Mouse (Mus musculus) heart, embryonic 13.5 days (tissue): ENCODE results near the gene Lekr1. TPM values are rescaled to one million over a fixed set of nuclear protein-coding genes. Genes with fewer than 3 reads are reported as not detected.
"Not testable (repeated sequence)": the region's sequence is repeated elsewhere in the genome, so short reads cannot be mapped to it uniquely, and the experiment has no call there.

Source experiments
- ATAC-seq: fragments of 200-750 bp; cut with Nextera tagmentation; 2 replicates; pipeline ENCODE4 v1.8.0; 2017; ENCODE audit warnings: moderate TSS enrichment; ENCODE audit not compliant: insufficient number of reproducible peaks, low FRiP score, low TSS enrichment; ENCODE audit errors: extremely low read depth
- H3K27ac ChIP-seq: fragments of 300-500 bp; sonication (generic); replicated peaks from 2 replicates; pipeline ENCODE4 v1.5.1; 2015; ENCODE audit warnings: moderate library complexity, mild to moderate bottlenecking, inconsistent platforms
- H3K27me3 ChIP-seq: fragments of 300-500 bp; sonication (generic); replicated peaks from 2 replicates; pipeline ENCODE4 v1.6.1; 2015; ENCODE audit warnings: mild to moderate bottlenecking, inconsistent platforms
- H3K36me3 ChIP-seq: fragments of 300-500 bp; sonication (generic); 2 replicates; pipeline ENCODE4 v1.6.1; 2015; ENCODE audit warnings: mild to moderate bottlenecking, inconsistent platforms
- H3K4me1 ChIP-seq: fragments of 300-500 bp; sonication (generic); 2 replicates; pipeline ENCODE4 v1.6.1; 2015; ENCODE audit warnings: inconsistent platforms
- H3K4me2 ChIP-seq: fragments of 300-500 bp; sonication (generic); 2 replicates; pipeline ENCODE4 v1.6.1; 2015; ENCODE audit warnings: inconsistent platforms, mild to moderate bottlenecking, moderate library complexity
- H3K4me3 ChIP-seq: fragments of 300-500 bp; sonication (generic); 2 replicates; pipeline ENCODE4 v1.5.1; 2015; ENCODE audit warnings: moderate library complexity, mild to moderate bottlenecking, inconsistent platforms
- H3K9ac ChIP-seq: fragments of 300-500 bp; sonication (generic); 2 replicates; pipeline ENCODE4 v1.6.1; 2015; ENCODE audit warnings: inconsistent platforms, mild to moderate bottlenecking, moderate library complexity
- H3K9me3 ChIP-seq: fragments of 300-500 bp; sonication (generic); 2 replicates; pipeline ENCODE4 v1.6.1; 2016; ENCODE audit warnings: inconsistent platforms
- WGBS: fragments of 180-500 bp; shearing (Covaris S2); methylation state at CpG from one replicate; pipeline ENCODE4 v1.1.7; 2015; ENCODE audit warnings: mixed read lengths; 5-methylcytosine and 5-hydroxymethylcytosine counted together
- polyA plus RNA-seq: library from polyadenylated mRNA; unstranded; fragments of >200 nt; fragmentation: Nextera tagmentation; extraction: Ambion mirVana; gene quantifications from 2 replicates; pipeline ENCODE4 v1.2.1, GENCODE M21; 2015

The Lekr1 gene
- polyA plus RNA-seq, 1 experiment from 2014 or later = 6.6 TPM

DNA sequence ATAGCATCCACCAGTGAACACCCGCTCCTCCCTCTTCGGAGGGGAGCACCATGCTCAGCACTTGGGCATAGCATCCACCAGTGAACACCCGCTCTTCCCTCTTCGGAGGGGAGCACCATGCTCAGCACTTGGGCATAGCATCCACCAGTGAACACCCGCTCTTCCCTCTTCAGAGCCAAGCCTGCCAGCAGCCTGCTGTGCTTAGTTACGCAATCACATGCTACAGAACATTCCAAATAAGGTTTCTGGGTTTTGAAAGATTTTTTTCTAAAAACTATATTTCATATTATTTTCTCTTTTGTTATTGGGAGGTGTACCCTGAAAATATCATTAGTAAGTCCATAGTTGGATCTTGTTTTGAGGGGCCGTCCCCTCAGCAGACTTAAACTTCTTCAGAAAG, 103.6 kb downstream of the Lekr1 start:
- H3K4me3 ChIP-seq, H3K4me2 ChIP-seq, H3K9ac ChIP-seq, H3K4me1 ChIP-seq, ATAC-seq, H3K27me3 ChIP-seq, H3K27ac ChIP-seq, H3K36me3 ChIP-seq, H3K9me3 ChIP-seq: not testable (repeated sequence)
- WGBS = 89% methylated on average over 7 of the region's 7 CpGs

DNA sequence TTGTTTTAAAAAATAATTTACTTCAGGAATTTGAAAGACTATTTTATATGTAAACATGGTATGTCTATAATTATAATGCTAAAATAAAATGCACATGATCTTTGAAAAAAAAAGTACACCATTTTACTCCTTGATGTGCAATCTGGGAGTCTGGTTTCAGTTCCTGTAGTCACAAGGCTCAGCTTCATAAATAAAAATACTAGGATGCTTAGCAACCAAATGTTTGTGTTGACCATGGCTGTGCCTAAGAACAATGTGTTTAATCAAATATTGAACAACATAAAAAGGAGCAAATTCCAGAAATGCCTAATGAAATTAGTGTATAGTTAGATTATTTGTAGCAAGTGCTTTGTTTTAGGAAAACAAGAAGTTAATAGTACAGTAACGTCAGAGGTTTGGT, 107.9 kb downstream of the Lekr1 start:
- no peak for ATAC-seq

DNA sequence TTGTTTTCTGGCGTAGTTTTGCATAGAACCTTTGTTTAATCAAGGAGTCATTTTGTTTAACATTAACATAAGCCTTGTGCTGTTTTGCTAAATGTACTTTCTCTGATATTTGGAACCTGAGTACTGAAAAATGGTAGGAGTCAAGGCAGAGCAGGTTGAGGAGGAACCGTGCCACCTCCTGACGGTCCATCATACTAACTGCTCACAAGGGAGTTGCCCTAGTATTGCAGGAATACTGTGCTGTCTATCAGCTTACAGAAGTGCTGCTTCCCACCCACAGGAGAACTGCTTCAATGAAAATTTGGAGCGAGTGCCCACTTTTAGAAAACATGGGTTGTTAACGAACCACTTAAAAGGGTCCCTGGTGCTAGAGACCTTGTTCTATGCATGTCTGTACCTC, 109.1 kb downstream of the Lekr1 start:
- Histone ChIP-seq H3K4me2 (no peak overlapping the region), H3K27ac (no peak overlapping the region), H3K4me1 (no peaks in the 10 kb centered on the region), H3K9ac (no peak overlapping the region), H3K36me3 (no peaks in the 10 kb centered on the region), H3K27me3 (no peaks in the 10 kb centered on the region), H3K4me3 (no peak overlapping the region), H3K9me3 (no peaks in the 10 kb centered on the region)
- 70% methylated on average over 5 of the region's 5 CpGs for WGBS
- ATAC-seq = no peak

More for the DNA sequence above, 107.9 kb downstream of the Lekr1 start:
- H3K27ac ChIP-seq = no peak overlapping the region
- no peaks in the 10 kb centered on the region for H3K27me3 ChIP-seq
- H3K36me3 ChIP-seq = no peaks in the 10 kb centered on the region
- H3K4me2 ChIP-seq = no peak overlapping the region
- H3K4me1 ChIP-seq = no peaks in the 10 kb centered on the region
- WGBS = 72% methylated on average over 1 of the region's 1 CpGs
- H3K4me3 ChIP-seq = no peak overlapping the region
- H3K9me3 ChIP-seq = no peaks in the 10 kb centered on the region
- H3K9ac ChIP-seq = no peak overlapping the region

DNA sequence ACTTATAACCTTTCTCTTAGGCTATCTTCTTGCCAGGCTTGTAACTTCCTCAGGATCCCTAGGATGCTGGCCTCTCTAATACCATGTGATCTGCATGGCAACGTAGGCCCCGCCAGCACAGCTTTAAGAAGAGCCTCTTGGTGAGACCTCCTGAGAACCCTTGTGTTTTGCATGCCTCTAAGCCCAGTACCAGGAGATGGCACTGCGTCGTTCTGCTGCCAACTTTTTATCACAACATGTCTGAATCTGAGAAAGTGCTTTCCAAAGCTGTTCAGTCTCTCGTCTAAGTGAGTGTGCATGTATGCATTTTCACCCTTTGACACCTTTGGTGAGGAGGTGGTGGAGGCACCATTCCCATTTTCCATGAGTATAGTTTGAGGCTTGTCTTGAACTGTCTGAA, 116.2 kb downstream of the Lekr1 start:
- no peak overlapping the region for H3K9ac ChIP-seq
- H3K27ac ChIP-seq = no peak overlapping the region
- no peaks in the 10 kb centered on the region for H3K9me3 ChIP-seq
- no peaks in the 10 kb centered on the region for H3K27me3 ChIP-seq
- no peak overlapping the region for H3K4me2 ChIP-seq
- no peak overlapping the region for H3K4me3 ChIP-seq
- 42% methylated on average over 5 of the region's 5 CpGs for WGBS
- ATAC-seq = no peak
- H3K36me3 ChIP-seq = no peaks in the 10 kb centered on the region
- peaks cover 7% of the 10 kb centered on the region; the same call in 1 of the 2 replicates for H3K4me1 ChIP-seq

DNA sequence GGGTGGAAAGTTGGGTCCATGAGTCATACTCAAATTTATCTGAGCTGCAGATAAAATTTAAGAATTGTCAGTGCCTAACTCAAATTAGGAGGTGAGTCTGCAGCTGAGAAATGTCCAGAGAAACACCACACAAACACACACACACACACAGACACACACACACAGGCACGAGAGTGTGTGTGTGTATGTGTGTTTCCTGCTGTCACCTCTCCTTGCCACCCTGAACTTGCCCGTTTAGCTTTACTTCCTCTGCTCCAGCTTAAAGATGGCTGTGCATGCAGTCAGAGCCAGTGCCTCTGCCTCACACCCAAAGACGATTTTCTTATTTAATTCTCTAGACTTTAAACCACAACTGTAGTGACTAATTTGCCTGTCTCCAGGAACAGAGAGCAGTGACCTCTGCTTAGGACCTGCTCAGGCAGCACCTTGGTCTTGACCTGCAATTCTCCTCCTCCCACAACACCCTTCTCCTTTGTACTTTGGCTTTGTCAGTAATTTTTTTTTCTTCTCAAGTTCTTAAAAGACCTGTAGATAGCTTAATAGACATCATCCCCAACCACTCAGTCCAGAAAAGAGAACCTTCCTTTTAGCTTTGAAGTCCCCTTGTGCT, 124.2 kb downstream of the Lekr1 start:
- WGBS = 36% methylated on average over 3 of the region's 3 CpGs
- Histone ChIP-seq H3K9ac (no peak overlapping the region), H3K9me3 (no peaks in the 10 kb centered on the region), H3K36me3 (no peaks in the 10 kb centered on the region), H3K27me3 (no peaks in the 10 kb centered on the region), H3K4me3 (no peak overlapping the region), H3K4me1 (no peaks in the 10 kb centered on the region), H3K27ac (no peak overlapping the region), H3K4me2 (no peak overlapping the region)
- no peak for ATAC-seq

DNA sequence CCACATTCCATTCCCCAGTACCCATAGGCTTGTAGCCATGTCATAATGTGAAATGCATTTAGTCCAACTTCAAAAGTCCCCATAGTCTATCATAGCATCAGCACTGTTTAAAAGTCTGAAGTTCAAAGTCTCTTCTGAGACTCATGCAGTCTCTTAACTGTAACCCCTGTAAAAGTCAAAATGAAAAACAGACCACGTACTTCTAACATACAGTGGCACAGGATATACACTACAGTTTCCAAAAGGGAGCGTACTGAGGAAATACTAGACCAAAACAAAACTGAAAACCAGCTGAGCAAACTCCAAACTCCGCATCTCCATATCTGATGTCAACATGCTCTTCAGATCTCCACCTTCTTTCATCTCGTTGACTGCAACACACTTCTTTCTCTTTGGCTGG, 127.5 kb downstream of the Lekr1 start:
- no peak overlapping the region for H3K27ac ChIP-seq
- 83% methylated on average over 4 of the region's 4 CpGs for WGBS
- H3K9ac ChIP-seq = no peak overlapping the region
- ATAC-seq = no peak
- H3K4me2 ChIP-seq = no peak overlapping the region
- H3K9me3 ChIP-seq = no peaks in the 10 kb centered on the region
- H3K36me3 ChIP-seq = no peaks in the 10 kb centered on the region
- no peak overlapping the region for H3K4me3 ChIP-seq
- H3K4me1 ChIP-seq = no peaks in the 10 kb centered on the region
- no peaks in the 10 kb centered on the region for H3K27me3 ChIP-seq

DNA sequence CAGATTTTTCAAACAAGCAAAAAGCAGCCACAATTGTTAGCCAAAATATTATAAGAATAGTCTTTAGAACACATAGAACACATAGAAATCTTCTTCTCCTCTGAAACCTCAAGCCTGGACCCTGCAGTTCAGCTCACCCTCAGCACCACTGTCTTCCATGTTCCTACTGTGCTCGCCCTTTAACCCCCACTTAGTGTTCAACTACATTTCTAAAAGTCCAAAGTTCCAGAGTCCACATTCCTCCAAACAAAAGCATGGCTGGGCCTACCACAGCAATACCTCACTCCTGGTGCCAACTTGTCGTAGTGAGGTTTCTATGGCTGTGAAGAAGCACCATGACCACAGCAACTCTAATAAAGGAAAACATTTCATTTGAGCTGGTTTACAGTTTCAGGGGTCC, 128.7 kb downstream of the Lekr1 start:
- Histone ChIP-seq H3K4me3 (no peak overlapping the region), H3K4me2 (no peak overlapping the region), H3K9me3 (no peaks in the 10 kb centered on the region), H3K27ac (no peak overlapping the region), H3K36me3 (no peaks in the 10 kb centered on the region), H3K9ac (no peak overlapping the region), H3K4me1 (no peaks in the 10 kb centered on the region), H3K27me3 (no peaks in the 10 kb centered on the region)
- no peak for ATAC-seq
- 83% methylated on average over 2 of the region's 2 CpGs for WGBS

DNA sequence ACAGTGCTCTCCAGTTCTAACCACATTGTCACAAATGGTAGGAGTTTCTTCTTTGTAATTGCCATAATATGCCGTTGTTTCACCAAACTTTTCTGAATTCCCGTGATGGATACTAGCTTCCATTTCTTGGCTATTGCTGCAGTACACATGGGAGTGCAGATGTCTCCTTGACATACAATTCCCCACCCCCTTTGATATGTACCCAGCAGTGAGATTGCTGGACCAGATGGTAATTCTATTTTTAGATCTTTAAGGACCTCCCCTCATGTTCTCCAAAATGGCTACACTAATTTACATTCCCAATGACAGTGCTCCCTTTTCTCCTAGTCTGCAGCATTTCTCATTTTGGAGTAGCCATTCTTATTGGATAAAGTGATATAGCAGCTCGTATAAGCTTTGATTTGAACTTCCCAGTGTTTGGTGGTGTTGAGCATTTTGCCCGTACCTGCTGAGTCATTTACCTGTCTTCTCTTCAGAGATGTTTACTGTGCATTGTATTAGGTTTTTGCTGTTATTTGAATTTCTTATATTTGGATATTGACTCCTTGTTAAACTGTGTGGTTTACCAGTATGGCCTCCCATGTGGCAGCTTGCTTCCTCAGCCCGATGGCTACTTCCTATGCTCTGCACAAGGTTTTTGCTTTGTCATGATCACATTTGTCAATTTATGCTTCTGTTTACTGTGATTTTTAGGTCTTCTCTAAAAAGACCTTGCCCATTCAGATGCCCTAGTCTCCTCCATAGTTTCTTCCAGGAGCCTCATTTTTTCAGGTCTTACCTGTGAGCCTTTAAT, 131.5 kb downstream of the Lekr1 start:
- Histone ChIP-seq H3K9ac (no peak overlapping the region), H3K27ac (no peak overlapping the region), H3K9me3 (no peaks in the 10 kb centered on the region), H3K36me3 (no peaks in the 10 kb centered on the region), H3K4me2 (no peak overlapping the region), H3K4me3 (no peak overlapping the region), H3K4me1 (no peaks in the 10 kb centered on the region), H3K27me3 (no peaks in the 10 kb centered on the region)
- ATAC-seq = no peak
- 83% methylated on average over 5 of the region's 5 CpGs for WGBS

DNA sequence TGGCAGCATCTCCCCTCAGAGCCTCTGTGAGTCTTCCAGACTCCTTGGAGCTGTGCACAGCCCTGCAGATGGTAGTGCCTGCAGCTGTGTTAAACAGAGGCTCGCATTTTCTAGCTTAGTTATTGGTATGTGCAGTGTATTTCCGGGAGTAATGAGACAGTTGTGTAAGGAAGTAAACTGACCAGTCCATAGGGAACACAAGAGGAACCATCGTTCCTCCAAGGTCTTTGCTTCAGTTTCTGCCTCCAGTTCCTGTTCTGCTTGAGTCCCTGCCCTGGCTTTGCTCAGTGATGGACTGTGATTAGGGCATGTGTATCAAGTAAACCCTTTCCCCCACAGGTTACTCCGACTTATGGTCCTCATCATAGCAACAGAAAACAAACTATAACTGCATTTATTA, 134.9 kb downstream of the Lekr1 start:
- Histone ChIP-seq H3K4me1 (no peaks in the 10 kb centered on the region), H3K36me3 (no peaks in the 10 kb centered on the region), H3K4me2 (no peak overlapping the region), H3K9ac (no peak overlapping the region), H3K27me3 (no peaks in the 10 kb centered on the region), H3K27ac (no peak overlapping the region), H3K9me3 (no peaks in the 10 kb centered on the region), H3K4me3 (no peak overlapping the region)
- 69% methylated on average over 4 of the region's 4 CpGs for WGBS
- ATAC-seq = no peak

DNA sequence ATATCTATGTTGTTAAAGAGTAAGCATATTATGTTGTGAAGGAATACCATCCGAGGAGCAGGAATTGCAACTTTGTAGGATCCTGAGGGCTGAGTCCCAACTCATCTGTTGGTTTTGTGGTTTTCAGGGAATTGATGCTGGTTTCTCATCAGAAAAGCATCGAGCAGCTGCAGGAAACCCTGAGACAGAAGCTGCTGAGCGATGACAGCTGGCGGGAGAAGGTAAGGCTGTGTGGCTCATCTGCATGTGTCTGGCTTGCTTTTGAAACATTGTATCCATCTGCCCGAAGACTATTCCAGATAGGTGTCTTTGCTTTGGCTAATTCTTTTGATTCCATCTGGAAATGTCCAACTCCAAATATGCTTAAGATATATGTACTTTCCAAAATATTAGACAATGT, 136.2 kb downstream of the Lekr1 start:
- Histone ChIP-seq H3K9ac (no peak overlapping the region), H3K27me3 (no peaks in the 10 kb centered on the region), H3K4me3 (no peak overlapping the region), H3K36me3 (no peaks in the 10 kb centered on the region), H3K9me3 (no peaks in the 10 kb centered on the region), H3K4me2 (no peak overlapping the region), H3K4me1 (no peaks in the 10 kb centered on the region), H3K27ac (no peak overlapping the region)
- ATAC-seq = no peak
- 80% methylated on average over 5 of the region's 5 CpGs for WGBS

DNA sequence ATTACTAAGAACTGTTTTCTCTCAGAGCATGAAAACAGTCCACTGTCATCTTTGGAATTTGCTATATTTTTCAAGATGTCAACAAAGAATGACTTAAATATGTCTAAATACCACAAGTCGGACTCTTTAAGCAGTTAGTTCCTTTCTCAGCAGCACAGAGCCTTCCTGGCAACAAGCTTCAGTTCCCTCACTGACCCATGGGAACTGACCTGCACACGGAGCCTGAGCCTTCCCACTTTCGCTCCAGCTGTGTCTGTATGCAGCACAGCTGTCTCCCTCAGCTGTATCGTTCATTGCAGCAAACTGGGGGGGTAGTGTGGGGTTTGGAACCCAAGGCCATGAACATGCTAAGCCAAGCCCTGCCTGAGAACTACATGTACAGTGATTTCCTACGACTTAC, 136.8 kb downstream of the Lekr1 start:
- Histone ChIP-seq H3K4me3 (no peak overlapping the region), H3K4me2 (no peak overlapping the region), H3K9me3 (no peaks in the 10 kb centered on the region), H3K4me1 (no peaks in the 10 kb centered on the region), H3K36me3 (no peaks in the 10 kb centered on the region), H3K27me3 (no peaks in the 10 kb centered on the region), H3K27ac (no peak overlapping the region), H3K9ac (no peak overlapping the region)
- WGBS = 64% methylated on average over 5 of the region's 5 CpGs
- no peak for ATAC-seq

DNA sequence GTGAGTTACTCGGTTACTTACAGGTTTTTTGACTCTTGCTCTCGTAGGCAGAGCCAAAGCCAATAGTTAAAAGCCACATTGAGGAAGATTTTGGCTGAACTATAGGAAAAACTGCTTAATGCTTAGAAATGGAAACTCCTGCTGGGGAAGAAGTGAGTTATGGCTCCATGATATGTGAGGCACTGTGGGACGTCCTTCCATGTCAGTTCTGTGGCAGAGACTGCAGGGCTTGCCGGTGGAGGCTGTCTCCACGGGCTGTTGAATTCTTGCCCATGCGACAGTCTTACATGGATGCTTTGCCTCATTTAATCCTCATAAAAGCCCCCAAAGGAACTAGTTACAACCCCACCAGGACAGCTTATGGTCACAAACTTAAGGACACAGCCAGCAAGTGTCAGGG, 148.9 kb downstream of the Lekr1 start:
- 76% methylated on average over 6 of the region's 6 CpGs for WGBS
- H3K4me3 ChIP-seq = no peak overlapping the region
- H3K27ac ChIP-seq = no peak overlapping the region
- H3K36me3 ChIP-seq = no peaks in the 10 kb centered on the region
- H3K9me3 ChIP-seq = no peaks in the 10 kb centered on the region
- no peak overlapping the region for H3K4me2 ChIP-seq
- peaks cover 11% of the 10 kb centered on the region for H3K4me1 ChIP-seq
- H3K27me3 ChIP-seq = no peaks in the 10 kb centered on the region
- no peak for ATAC-seq
- H3K9ac ChIP-seq = no peak overlapping the region
